Mouse (Mus musculus): ENCODE data around the gene Trim10. TPM values are rescaled to one million over a fixed set of nuclear protein-coding genes. Genes with fewer than 3 reads are reported as not detected.
"Not testable (repeated sequence)": the region's sequence is repeated elsewhere in the genome, so short reads cannot be mapped to it uniquely, and the experiment has no call there.

Gene Trim10
- polyA plus RNA-seq, 1 experiment: 0.27 TPM

DNA sequence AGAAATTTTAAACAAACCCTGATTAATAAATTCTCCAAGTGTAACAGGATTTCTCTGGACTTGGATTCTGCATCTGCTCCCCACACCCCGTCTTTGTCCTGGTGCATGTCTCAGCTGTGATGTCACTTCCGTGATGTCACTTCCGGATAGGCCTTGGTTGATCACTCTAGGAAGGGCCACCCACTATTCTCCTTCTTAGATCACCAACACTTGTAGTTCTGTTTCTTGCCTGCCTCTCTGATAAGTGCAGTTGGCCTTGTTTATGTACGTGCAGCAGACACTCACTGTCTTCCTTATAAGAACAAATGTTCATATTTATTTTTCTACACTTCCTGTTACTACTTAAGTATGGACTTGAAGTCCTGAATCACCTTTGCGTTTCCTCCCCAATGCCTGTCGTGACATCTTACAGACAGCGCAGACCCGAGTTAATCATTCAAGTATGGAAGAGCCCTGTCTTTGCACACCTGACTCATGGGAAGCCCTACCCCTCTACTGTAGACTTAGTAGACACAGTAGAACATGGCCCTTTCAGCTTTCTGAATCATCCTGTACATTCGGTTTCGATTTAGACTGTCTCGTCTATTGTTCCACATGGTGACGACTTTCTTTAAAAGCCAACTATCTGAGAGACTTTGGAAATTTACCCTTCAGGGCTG is 15.9 kb downstream of the Trim10 start:
- H3K27me3 ChIP-seq (replicated peaks): peaks cover 42% of the 10 kb centered on the region
- H3K4me3 ChIP-seq (replicated peaks): no peak overlapping the region
- no peaks in the 10 kb centered on the region for H3K36me3 ChIP-seq (replicated peaks; ENCODE audit: low read length)
- TF ChIP-seq FLI1 (IDR thresholded peaks at IDR 0.05; ENCODE audit: low read length): no peak
- TF ChIP-seq GATA1 (IDR thresholded peaks at IDR 0.05; ENCODE audit: borderline replicate concordance, low read length): no peak
- H3K4me1 ChIP-seq: peaks cover 7% of the 10 kb centered on the region
- H3K9me3 ChIP-seq: no peaks in the 10 kb centered on the region

DNA sequence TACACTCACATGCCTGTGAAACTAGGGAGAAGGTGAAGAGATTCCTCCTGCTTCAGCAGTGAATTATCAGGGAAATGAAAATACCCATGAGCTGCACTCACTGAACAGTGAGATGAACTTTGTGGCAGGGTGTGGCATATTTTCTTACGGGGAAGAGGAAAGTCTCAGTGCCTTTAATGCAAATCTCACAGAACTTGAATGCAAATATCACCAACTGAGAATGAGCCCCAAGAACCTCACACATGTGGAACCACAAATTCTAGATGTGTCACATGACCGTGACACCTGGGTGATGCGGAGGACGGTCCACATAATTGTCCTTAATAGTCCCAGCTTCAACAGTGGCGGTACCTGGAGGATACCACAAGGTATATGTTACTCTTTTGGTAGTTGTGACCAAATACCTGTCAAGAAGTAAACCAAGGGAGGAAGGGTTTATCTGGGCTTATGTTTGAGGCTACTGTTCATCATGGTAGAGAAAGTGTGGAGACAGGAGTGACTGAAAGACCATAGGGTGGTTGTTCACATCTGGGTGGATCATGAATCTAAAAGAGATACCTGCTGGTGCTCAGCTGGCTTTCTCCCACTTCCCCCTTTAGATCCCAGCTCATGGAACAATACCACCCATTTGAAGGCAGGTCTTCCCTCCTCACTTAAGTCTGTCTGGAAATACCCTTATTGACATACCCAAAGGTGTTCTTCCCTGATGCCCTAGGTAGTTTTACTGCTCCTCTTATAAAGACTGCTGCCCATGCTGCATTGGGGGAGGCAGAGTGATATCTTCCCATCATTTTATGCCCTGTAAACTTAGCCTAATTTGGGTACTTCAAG is 20.9 kb downstream of the Trim10 start, which contains the start of gene Trim40:
Gene Trim40, minus strand, starts transcription at position 51 of the 831 bp plus-strand sequence.
- Histone ChIP-seq H3K4me1 (peaks cover 22% of the 10 kb centered on the region), H3K4me3 (replicated peaks) (no peak within 1 kb of the TSS), H3K36me3 (replicated peaks; ENCODE audit: low read length) (no peaks in the 10 kb centered on the region), H3K27me3 (replicated peaks) (peaks cover 46% of the 10 kb centered on the region), H3K9me3 (no peaks in the 10 kb centered on the region)
- no peak for TF ChIP-seq GATA1 (IDR thresholded peaks at IDR 0.05; ENCODE audit: borderline replicate concordance, low read length)
- no peak for TF ChIP-seq FLI1 (IDR thresholded peaks at IDR 0.05; ENCODE audit: low read length)

DNA sequence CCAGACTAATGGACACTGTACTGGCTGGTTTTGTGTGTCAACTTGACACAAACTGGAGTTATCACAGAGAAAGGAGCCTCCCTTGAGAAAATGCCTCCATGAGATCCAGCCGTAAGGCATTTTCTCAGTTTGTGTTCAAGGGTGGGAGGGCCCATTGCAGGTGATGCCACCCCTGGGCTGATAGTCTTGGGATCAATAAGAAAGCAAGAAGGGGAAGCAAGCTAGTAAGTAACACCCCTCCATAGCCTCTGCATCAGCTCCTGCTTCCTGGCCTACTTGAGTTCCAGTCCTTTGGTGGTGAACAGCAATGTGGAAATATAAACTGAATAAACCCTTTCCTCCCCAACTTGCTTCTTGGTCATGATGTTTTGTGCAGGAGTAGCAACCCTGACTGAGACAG is 22.1 kb downstream of the Trim10 start:
- H3K27me3 ChIP-seq (replicated peaks): peaks cover 47% of the 10 kb centered on the region

DNA sequence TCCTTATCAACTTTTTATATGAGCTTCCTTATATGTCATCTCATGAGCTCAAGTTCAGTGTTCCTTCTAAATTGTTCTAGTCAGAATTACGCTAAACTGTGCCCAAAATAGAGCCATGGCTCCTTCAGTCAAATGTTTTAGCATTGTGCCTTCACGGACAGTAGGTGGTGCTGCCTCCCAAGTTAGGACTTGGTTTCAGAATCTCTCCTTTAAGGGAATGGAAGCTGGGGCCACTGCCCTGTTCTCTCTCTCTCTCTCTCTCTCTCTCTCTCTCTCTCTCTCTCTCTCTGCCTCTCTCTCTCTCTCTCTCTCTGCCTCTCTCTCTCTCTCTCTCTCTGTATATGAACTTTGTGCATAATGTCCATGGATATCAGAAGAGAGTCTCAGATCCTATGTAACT is 23.0 kb downstream of the Trim10 start:
- Histone ChIP-seq H3K27me3 (replicated peaks) (peaks cover 48% of the 10 kb centered on the region), H3K36me3 (replicated peaks; ENCODE audit: low read length) (no peaks in the 10 kb centered on the region), H3K4me3 (replicated peaks) (no peak overlapping the region), H3K4me1 (peaks cover 23% of the 10 kb centered on the region), H3K9me3 (no peaks in the 10 kb centered on the region)
- TF ChIP-seq GATA1 (IDR thresholded peaks at IDR 0.05; ENCODE audit: borderline replicate concordance, low read length): no peak
- TF ChIP-seq FLI1 (IDR thresholded peaks at IDR 0.05; ENCODE audit: low read length): no peak

More for the DNA sequence above, 22.1 kb downstream of the Trim10 start:
- peaks cover 23% of the 10 kb centered on the region for H3K4me1 ChIP-seq
- not testable (repeated sequence) for H3K4me3 ChIP-seq (replicated peaks); H3K36me3 ChIP-seq (replicated peaks; ENCODE audit: low read length); H3K9me3 ChIP-seq

DNA sequence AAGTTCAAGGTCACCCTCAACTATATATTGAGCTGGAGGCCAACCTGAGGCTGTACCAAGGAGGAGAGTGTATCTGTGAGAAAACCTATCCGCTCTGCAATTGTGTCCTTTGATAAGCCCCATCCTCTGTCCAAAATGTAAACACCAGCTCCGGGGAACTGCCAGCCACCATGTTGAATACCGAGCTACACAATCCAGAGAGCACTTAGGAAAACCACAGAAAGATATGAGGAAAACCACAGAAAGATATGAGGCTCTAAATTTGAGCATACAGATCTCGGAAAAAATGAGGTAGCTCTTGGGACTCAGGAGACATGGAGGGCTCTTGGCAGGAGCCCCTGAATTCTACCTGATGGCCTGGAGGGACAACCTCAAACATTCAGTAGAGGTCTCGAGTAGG is 24.0 kb downstream of the Trim10 start:
- Histone ChIP-seq H3K4me3 (replicated peaks) (no peak overlapping the region), H3K27me3 (replicated peaks) (peaks cover 52% of the 10 kb centered on the region), H3K36me3 (replicated peaks; ENCODE audit: low read length) (no peaks in the 10 kb centered on the region), H3K4me1 (peaks cover 27% of the 10 kb centered on the region), H3K9me3 (no peaks in the 10 kb centered on the region)
- TF ChIP-seq FLI1 (IDR thresholded peaks at IDR 0.05; ENCODE audit: low read length) (no peak), GATA1 (IDR thresholded peaks at IDR 0.05; ENCODE audit: borderline replicate concordance, low read length) (no peak)

DNA sequence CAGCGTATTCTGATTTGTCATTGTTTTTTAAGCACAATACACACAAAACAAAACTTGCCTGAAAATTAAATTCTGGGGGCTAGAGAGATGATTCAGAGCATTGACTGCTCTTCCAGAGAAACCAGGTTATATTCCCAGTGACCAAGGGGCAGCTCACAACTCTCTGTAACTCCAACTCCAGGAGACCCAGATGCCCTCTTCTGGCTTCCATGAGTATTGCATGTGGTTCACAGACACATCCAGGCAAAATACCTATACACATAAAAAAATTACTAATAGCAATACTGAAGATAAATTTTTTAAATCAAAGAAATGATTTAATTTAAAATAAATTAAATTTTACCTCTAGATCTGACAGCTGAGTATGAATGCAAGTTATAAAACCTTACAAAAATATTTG is 27.2 kb downstream of the Trim10 start:
- H3K27me3 ChIP-seq (replicated peaks): peaks cover 47% of the 10 kb centered on the region

DNA sequence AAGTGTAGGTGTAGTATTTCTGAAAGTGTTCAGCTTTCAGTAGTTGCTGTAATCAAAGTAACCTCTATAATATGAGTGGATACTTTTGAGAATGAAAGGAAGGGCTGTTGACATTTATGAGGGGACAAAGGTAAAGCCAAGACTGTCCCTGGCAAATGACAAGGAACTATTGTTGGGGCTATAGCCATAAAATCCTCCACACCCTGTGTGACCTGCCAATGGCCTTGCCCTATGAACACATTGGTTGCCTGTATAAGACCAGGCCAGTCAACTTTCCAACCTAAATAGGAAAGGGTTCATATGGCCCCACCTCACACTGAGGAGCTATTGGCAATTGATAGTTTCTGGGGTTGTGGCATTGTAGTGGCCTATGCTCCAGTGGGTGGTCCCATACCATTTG is 27.7 kb downstream of the Trim10 start:
- Histone ChIP-seq H3K27me3 (replicated peaks) (peaks cover 47% of the 10 kb centered on the region), H3K9me3 (no peaks in the 10 kb centered on the region), H3K4me1 (peaks cover 31% of the 10 kb centered on the region), H3K4me3 (replicated peaks) (no peak overlapping the region), H3K36me3 (replicated peaks; ENCODE audit: low read length) (no peaks in the 10 kb centered on the region)
- no peak for TF ChIP-seq FLI1 (IDR thresholded peaks at IDR 0.05; ENCODE audit: low read length)
- no peak for TF ChIP-seq GATA1 (IDR thresholded peaks at IDR 0.05; ENCODE audit: borderline replicate concordance, low read length)

More for the DNA sequence above, 27.2 kb downstream of the Trim10 start:
- no peaks in the 10 kb centered on the region for H3K9me3 ChIP-seq
- no peak overlapping the region for H3K4me3 ChIP-seq (replicated peaks)
- TF ChIP-seq FLI1 (IDR thresholded peaks at IDR 0.05; ENCODE audit: low read length) (no peak), GATA1 (IDR thresholded peaks at IDR 0.05; ENCODE audit: borderline replicate concordance, low read length) (no peak)
- peaks cover 31% of the 10 kb centered on the region for H3K4me1 ChIP-seq
- no peaks in the 10 kb centered on the region for H3K36me3 ChIP-seq (replicated peaks; ENCODE audit: low read length)

DNA sequence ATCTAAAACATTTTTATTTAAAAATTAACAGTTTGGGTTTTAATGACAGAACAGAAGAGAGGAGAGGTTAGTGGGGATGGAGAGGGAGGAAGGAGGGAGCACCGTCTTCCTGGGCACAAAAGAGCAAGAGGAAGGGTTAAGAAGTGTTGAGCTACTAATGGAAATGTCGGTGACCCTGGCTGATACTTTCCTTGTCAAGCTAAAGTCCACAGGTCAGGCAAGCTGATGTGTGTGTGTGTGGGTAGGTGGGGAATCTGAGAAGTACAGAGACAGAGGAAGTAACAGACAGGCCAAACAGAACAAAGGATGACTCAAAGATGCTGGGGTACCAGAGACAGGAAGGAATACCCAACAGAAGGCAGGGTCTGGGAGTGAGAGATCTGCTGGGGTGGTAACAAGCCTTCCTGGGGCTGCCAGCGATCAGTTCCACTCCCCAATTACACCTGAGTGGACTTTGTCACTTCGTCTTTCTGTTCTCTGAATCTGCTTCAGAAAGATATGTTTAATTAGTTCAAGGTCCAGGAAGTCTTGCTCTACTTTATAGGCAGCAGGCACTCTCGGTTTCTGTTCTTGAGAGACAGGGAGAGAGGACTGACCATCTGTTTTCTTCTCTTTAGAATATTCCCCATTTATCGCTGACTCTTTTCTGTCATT is 28.3 kb downstream of the Trim10 start, which contains the start of gene Trim31:
Gene Trim31, plus strand, starts transcription at position 567 of the 654 bp plus-strand sequence.
- TF ChIP-seq FLI1 (IDR thresholded peaks at IDR 0.05; ENCODE audit: low read length): no peak
- no peak for TF ChIP-seq GATA1 (IDR thresholded peaks at IDR 0.05; ENCODE audit: borderline replicate concordance, low read length)
- H3K27me3 ChIP-seq (replicated peaks): peaks cover 47% of the 10 kb centered on the region

DNA sequence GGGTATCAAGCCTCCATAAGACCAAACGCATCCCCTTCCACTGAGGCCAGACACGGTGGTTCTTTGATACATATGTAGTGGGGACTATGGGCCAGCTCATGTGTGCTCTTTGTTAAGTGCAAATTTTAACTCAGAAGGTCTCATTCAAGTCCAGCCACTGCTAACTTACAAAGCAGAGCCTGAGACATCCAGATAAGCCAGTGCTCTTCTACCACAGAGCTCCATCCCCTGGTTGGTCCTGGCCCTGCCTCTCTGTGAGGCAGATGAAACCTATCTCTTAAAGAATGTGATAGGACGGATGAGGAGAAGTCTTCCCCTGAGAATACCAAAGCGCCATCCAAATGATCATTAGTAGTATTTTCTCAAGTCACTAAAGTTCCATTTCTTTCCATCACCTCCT is 30.0 kb downstream of the Trim10 start:
- no peaks in the 10 kb centered on the region for H3K36me3 ChIP-seq (replicated peaks; ENCODE audit: low read length)
- no peaks in the 10 kb centered on the region for H3K9me3 ChIP-seq

More for the DNA sequence above, 28.3 kb downstream of the Trim10 start, which contains the start of gene Trim31:
- Histone ChIP-seq H3K4me1 (peaks cover 28% of the 10 kb centered on the region), H3K36me3 (replicated peaks; ENCODE audit: low read length) (no peaks in the 10 kb centered on the region), H3K9me3 (no peaks in the 10 kb centered on the region), H3K4me3 (replicated peaks) (no peak within 1 kb of the TSS)

More for the DNA sequence above, 30.0 kb downstream of the Trim10 start:
- Histone ChIP-seq H3K27me3 (replicated peaks) (peaks cover 48% of the 10 kb centered on the region), H3K4me1 (peaks cover 11% of the 10 kb centered on the region), H3K4me3 (replicated peaks) (no peak overlapping the region)
- TF ChIP-seq GATA1 (IDR thresholded peaks at IDR 0.05; ENCODE audit: borderline replicate concordance, low read length) (no peak), FLI1 (IDR thresholded peaks at IDR 0.05; ENCODE audit: low read length) (no peak)

Measured in megakaryocyte, embryonic 14.5 days (primary cell).